ENCODE assay signal across 16 mouse cellular contexts in genomic region chr11:47149607-47150006, GRCm38 (mm10).
DNase-seq lines count a peak whose midpoint lies in the region; ATAC-seq and TF ChIP-seq lines count a peak whose summit lies in the region.
"Had no signal": no experiment of that assay in that cellular context is flagged by ENCODE, and none has a peak within 500 bp of the region (broad histone marks: within the 10 kb centered on the region; RNA-seq: fewer than 3 reads in every experiment).

No protein-coding gene starts in this region.

- H3K36me3 ChIP-seq in hindbrain, embryonic 12.5 days = no peaks in the 10 kb centered on the region
- H3K36me3 ChIP-seq in hindbrain, embryonic 11.5 days (ENCODE audit: control insufficient read depth, insufficient read depth, low read length) = no peaks in the 10 kb centered on the region
- H3K36me3 ChIP-seq: intestine, embryonic 15.5 days; liver, embryonic 13.5 days had no signal

- WGBS in hindbrain, embryonic 12.5 days = 64% methylated on average over 9 of the region's 9 CpGs
- WGBS in hindbrain, embryonic 11.5 days = 67% methylated on average over 9 of the region's 9 CpGs

- H3K27me3 ChIP-seq in hindbrain, embryonic 12.5 days = no peaks in the 10 kb centered on the region
- H3K27me3 ChIP-seq in hindbrain, embryonic 11.5 days (ENCODE audit: control insufficient read depth, insufficient read depth, low read length) = no peaks in the 10 kb centered on the region
- no peaks in the 10 kb centered on the region for H3K27me3 ChIP-seq in Patski
- H3K27me3 ChIP-seq: intestine, embryonic 15.5 days; liver, embryonic 13.5 days had no signal

- H3K4me2 ChIP-seq in hindbrain, embryonic 12.5 days (replicated peaks) = no peak overlapping the region
- H3K4me2 ChIP-seq in hindbrain, embryonic 11.5 days (replicated peaks; ENCODE audit: low read depth, low read length) = no peak overlapping the region
- H3K4me2 ChIP-seq: intestine, embryonic 15.5 days; liver, embryonic 13.5 days had no signal

- ATAC-seq in hindbrain, embryonic 12.5 days (ENCODE audit: low FRiP score) = peak; percentile 50; the same call in 1 of the 2 replicates
- ATAC-seq in hindbrain, embryonic 11.5 days (ENCODE audit: low FRiP score) = no peak; the same call in 1 of the 2 replicates
- peak; percentile 60 for ATAC-seq in Patski
- no peak for ATAC-seq in activated CD4-positive, CD25-positive, alpha-beta regulatory T cell, adult 4 months
- ATAC-seq: forebrain, embryonic 14.5 days; intestine, embryonic 15.5 days had no signal

- no peaks in the 10 kb centered on the region for H3K4me1 ChIP-seq in hindbrain, embryonic 12.5 days
- H3K4me1 ChIP-seq in hindbrain, embryonic 11.5 days (replicated peaks; ENCODE audit: control insufficient read depth, insufficient read depth, low read length) = no peaks in the 10 kb centered on the region
- H3K4me1 ChIP-seq: intestine, embryonic 15.5 days; liver, embryonic 13.5 days had no signal

- no peaks in the 10 kb centered on the region for H3K9me3 ChIP-seq in hindbrain, embryonic 12.5 days (replicated peaks)
- no peaks in the 10 kb centered on the region for H3K9me3 ChIP-seq in hindbrain, embryonic 11.5 days (ENCODE audit: control insufficient read depth, low read length)
- H3K9me3 ChIP-seq: intestine, embryonic 15.5 days; liver, embryonic 13.5 days had no signal

- CTCF ChIA-PET in Patski (lab: Charles Lee) = no interaction called here

- in situ Hi-C loops in Patski (cut with MboI; ENCODE audit: low pct_unique_long_range_greater_than_20kb) = no loop called here

- no peak for DNase-seq in hindbrain, embryonic 11.5 days (ENCODE audit: low spot score)
- DNase-seq in Patski (ENCODE audit: low read depth, low spot score) = no peak
- peak; percentile 3 for DNase-seq in kidney, adult 11 months
- peak; percentile 26 to 48 for DNase-seq in kidney, postnatal 36 days
- DNase-seq in spleen, postnatal 36 days (ENCODE audit: low spot score in 2 of 2) = no peak
- DNase-seq in gastrocnemius, postnatal 25 days = no peak
- DNase-seq: adrenal gland, adult 8-10 months; gastrocnemius, postnatal 14 days; liver, embryonic 13.5 days; lung, postnatal 36 days; right cerebral cortex, adult 18-20 months had no signal

- no peak overlapping the region for H3K9ac ChIP-seq in hindbrain, embryonic 12.5 days
- no peak overlapping the region for H3K9ac ChIP-seq in hindbrain, embryonic 11.5 days (ENCODE audit: low read depth, low read length)
- H3K9ac ChIP-seq: intestine, embryonic 15.5 days; liver, embryonic 13.5 days had no signal

- POLR2A ChIA-PET in Patski (lab: Charles Lee) = no interaction called here

- no peak for TF ChIP-seq CTCF in Patski (IDR thresholded peaks at IDR 0.05)

- no peak overlapping the region for H3K27ac ChIP-seq in hindbrain, embryonic 12.5 days
- no peak overlapping the region for H3K27ac ChIP-seq in hindbrain, embryonic 11.5 days (ENCODE audit: low read depth, low read length)
- H3K27ac ChIP-seq: intestine, embryonic 15.5 days; liver, embryonic 13.5 days had no signal

- no peak overlapping the region for H3K4me3 ChIP-seq in hindbrain, embryonic 12.5 days
- no peak overlapping the region for H3K4me3 ChIP-seq in hindbrain, embryonic 11.5 days (ENCODE audit: low read depth, low read length)
- H3K4me3 ChIP-seq: intestine, embryonic 15.5 days; liver, embryonic 13.5 days; myocyte had no signal

Comparison
In these comparisons a context has a peak if more than half of its experiments do, and no peak if none do; other contexts are left out.
1. ATAC-seq: peak in hindbrain, embryonic 12.5 days (single experiment) and Patski (single experiment); none in hindbrain, embryonic 11.5 days (single experiment) and activated CD4-positive, CD25-positive, alpha-beta regulatory T cell, adult 4 months (single experiment).
2. DNase-seq: peak in kidney, adult 11 months (single experiment) and kidney, postnatal 36 days (2 of 2); none in hindbrain, embryonic 11.5 days (single experiment), Patski (single experiment), spleen, postnatal 36 days (0 of 2) and gastrocnemius, postnatal 25 days (single experiment).